ENCODE assay signal across 9 mouse cellular contexts in the genomic region with DNA sequence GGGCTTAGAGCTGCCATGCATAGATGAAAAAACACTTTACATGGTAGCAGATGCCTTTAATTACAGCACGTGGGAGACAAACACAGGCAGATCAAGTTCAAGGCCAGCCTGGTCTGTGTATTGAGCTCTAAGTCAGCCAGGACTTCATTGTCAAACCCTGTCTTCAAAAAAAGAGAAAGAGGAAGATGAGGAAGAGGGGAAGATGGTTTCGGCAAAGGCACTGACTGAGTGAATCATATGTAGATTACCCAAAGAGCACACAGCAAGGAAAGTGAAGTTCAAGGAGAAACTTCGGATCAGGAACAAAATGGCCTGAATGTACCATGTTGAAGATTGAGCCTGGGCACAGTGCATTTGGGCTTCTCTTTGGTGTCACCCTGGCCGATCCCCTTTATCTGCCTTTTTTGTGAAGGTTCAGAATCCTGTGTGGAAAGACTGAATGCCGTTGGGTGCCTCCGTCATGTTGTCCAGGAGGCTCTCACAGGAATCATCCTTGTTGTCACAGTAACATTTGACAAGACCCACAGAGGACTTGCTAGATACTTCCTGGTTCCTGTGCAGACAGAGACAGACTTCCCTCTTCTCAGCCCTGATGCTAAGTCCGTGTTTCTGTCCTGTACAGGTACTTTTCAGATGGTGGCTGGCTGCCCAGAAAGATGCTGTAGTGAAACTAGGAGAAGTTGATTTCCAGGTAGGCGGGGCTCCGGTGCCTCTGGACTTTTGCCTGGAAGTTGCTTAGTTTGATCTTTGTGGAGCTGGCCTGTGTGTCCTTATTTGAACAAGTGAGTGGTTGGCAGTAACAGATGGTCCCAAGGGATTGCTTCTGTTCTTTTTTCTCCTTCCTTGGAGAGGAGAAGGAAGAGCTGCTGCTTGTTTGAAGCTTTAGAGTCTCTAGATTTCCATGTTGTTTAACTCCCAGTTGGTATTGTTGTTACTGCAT.
DNase-seq lines count a peak whose midpoint lies in the region; ATAC-seq lines count a peak whose summit lies in the region.
"Had no signal": no experiment of that assay in that cellular context is flagged by ENCODE, and none has a peak within 500 bp of the region (broad histone marks: within the 10 kb centered on the region; RNA-seq: fewer than 3 reads in every experiment).

No protein-coding gene starts in this region.

- no peak overlapping the region for H3K4me3 ChIP-seq in kidney, embryonic 15.5 days (replicated peaks)
- no peak overlapping the region for H3K4me3 ChIP-seq in hindbrain, embryonic 14.5 days (replicated peaks; ENCODE audit: low read length)
- H3K4me3 ChIP-seq: megakaryocyte, embryonic 14.5 days had no signal

- no peak overlapping the region for H3K4me2 ChIP-seq in kidney, embryonic 15.5 days
- no peak overlapping the region for H3K4me2 ChIP-seq in hindbrain, embryonic 14.5 days (replicated peaks)

- H3K9ac ChIP-seq in kidney, embryonic 15.5 days: no peak overlapping the region
- no peak overlapping the region for H3K9ac ChIP-seq in hindbrain, embryonic 14.5 days

- H3K27ac ChIP-seq in kidney, embryonic 15.5 days: no peak overlapping the region
- H3K27ac ChIP-seq in hindbrain, embryonic 14.5 days: no peak overlapping the region

- 85% methylated on average over 9 of the region's 9 CpGs for WGBS in kidney, embryonic 15.5 days
- 42% methylated on average over 9 of the region's 9 CpGs for WGBS in large intestine, adult 2 months
- 90% methylated on average over 9 of the region's 9 CpGs for WGBS in hindbrain, embryonic 14.5 days

- DNase-seq in kidney, adult 11 months: peak; percentile 86
- peak; percentile 69 for DNase-seq in adrenal gland, postnatal 14 days
- peak; percentile 60 for DNase-seq in large intestine, adult 2 months (ENCODE audit: low read depth, low spot score)
- peak; percentile 36 for DNase-seq in right cerebral cortex, postnatal 14 days
- no peak for DNase-seq in hindbrain, embryonic 14.5 days (ENCODE audit: low spot score)
- DNase-seq in cerebellum, adult 18-20 months: no peak
- no peak for DNase-seq in urinary bladder, postnatal 10 days (ENCODE audit: low spot score)

- no peak for ATAC-seq in kidney, embryonic 15.5 days (replicated peaks; ENCODE audit: low FRiP score)
- no peak for ATAC-seq in hindbrain, embryonic 14.5 days (ENCODE audit: low FRiP score)

- no peaks in the 10 kb centered on the region for H3K9me3 ChIP-seq in kidney, embryonic 15.5 days (replicated peaks)
- no peaks in the 10 kb centered on the region for H3K9me3 ChIP-seq in hindbrain, embryonic 14.5 days (ENCODE audit: control insufficient read depth, low read length)
- H3K9me3 ChIP-seq: megakaryocyte, embryonic 14.5 days had no signal

- no peaks in the 10 kb centered on the region for H3K27me3 ChIP-seq in kidney, embryonic 15.5 days
- H3K27me3 ChIP-seq in hindbrain, embryonic 14.5 days (ENCODE audit: control insufficient read depth, insufficient read depth, low read length): no peaks in the 10 kb centered on the region
- H3K27me3 ChIP-seq: megakaryocyte, embryonic 14.5 days had no signal

- H3K36me3 ChIP-seq in kidney, embryonic 15.5 days: no peaks in the 10 kb centered on the region
- H3K36me3 ChIP-seq in hindbrain, embryonic 14.5 days (replicated peaks; ENCODE audit: control insufficient read depth, insufficient read depth): no peaks in the 10 kb centered on the region

- peaks cover 3% of the 10 kb centered on the region; the same call in 1 of the 2 replicates for H3K4me1 ChIP-seq in kidney, embryonic 15.5 days
- H3K4me1 ChIP-seq in hindbrain, embryonic 14.5 days (replicated peaks; ENCODE audit: control insufficient read depth, insufficient read depth, low read length): no peaks in the 10 kb centered on the region

Comparison
In these comparisons a context has a peak if more than half of its experiments do, and no peak if none do; other contexts are left out.
1. DNase-seq: peak in kidney, adult 11 months (single experiment), adrenal gland, postnatal 14 days (single experiment), large intestine, adult 2 months (single experiment) and right cerebral cortex, postnatal 14 days (single experiment); none in hindbrain, embryonic 14.5 days (single experiment), cerebellum, adult 18-20 months (0 of 2) and urinary bladder, postnatal 10 days (single experiment).